ENCODE assay signal across 9 mouse cellular contexts in genomic region chr6:86077880-86078279, GRCm38 (mm10). TPM values are rescaled to one million over a fixed set of nuclear protein-coding genes. Genes with fewer than 3 reads are reported as not detected.
DNase-seq lines count a peak whose midpoint lies in the region; ATAC-seq and TF ChIP-seq lines count a peak whose summit lies in the region.
"Had no signal": no experiment of that assay in that cellular context is flagged by ENCODE, and none has a peak within 500 bp of the region (broad histone marks: within the 10 kb centered on the region; RNA-seq: fewer than 3 reads in every experiment).

No protein-coding gene starts in this region.

- H3K4me3 ChIP-seq in intestine, embryonic 15.5 days (replicated peaks): no peak overlapping the region
- H3K4me3 ChIP-seq in intestine, postnatal 0 days (ENCODE audit: low read depth, low read length): no peak overlapping the region
- H3K4me3 ChIP-seq in G1E (ENCODE audit: low read depth, low read length): peak overlapping the region; percentile 76
- peak overlapping the region; percentile 67 for H3K4me3 ChIP-seq in liver, postnatal 0 days (ENCODE audit: low read depth, low read length)

- no peaks in the 10 kb centered on the region for H3K27me3 ChIP-seq in intestine, embryonic 15.5 days (replicated peaks)
- no peaks in the 10 kb centered on the region for H3K27me3 ChIP-seq in intestine, postnatal 0 days (replicated peaks; ENCODE audit: control insufficient read depth, insufficient read depth, low read length)
- no peaks in the 10 kb centered on the region for H3K27me3 ChIP-seq in G1E (ENCODE audit: insufficient read depth, low read length)
- H3K27me3 ChIP-seq in liver, postnatal 0 days (ENCODE audit: insufficient read depth, low read length): no peaks in the 10 kb centered on the region

- DNase-seq in G1E (ENCODE audit: low spot score): peak; percentile 54
- peak; percentile 94 for DNase-seq in c-Kit-positive CD71-positive TER-119-positive erythroid progenitor cells, embryonic 14.5 days (ENCODE audit: low spot score)
- peak; percentile 70 for DNase-seq in liver, postnatal 0 days
- DNase-seq in frontal cortex, postnatal 14 days (ENCODE audit: low spot score in 2 of 2): no peak
- DNase-seq in right cerebral cortex, postnatal 10 days (ENCODE audit: low spot score in 2 of 2): no peak
- DNase-seq: cerebellum, adult 2 months; lung, adult 18-20 months had no signal

- H3K27ac ChIP-seq in intestine, embryonic 15.5 days: no peak overlapping the region
- H3K27ac ChIP-seq in intestine, postnatal 0 days (ENCODE audit: low read depth, low read length): no peak overlapping the region
- H3K27ac ChIP-seq in liver, postnatal 0 days (ENCODE audit: low read depth): peak overlapping the region; percentile 83

- peak; percentile 98 for TF ChIP-seq EP300 in liver, postnatal 0 days (IDR thresholded peaks at IDR 0.05; ENCODE audit: low read depth)

- no peak for TF ChIP-seq CTCF in intestine, postnatal 0 days (IDR thresholded peaks at IDR 0.05; ENCODE audit: low read depth)
- no peak for TF ChIP-seq CTCF in G1E (IDR thresholded peaks at IDR 0.05; ENCODE audit: low read depth, low read length)
- no peak for TF ChIP-seq CTCF in liver, postnatal 0 days (IDR thresholded peaks at IDR 0.05; ENCODE audit: low read depth)

- H3K9me3 ChIP-seq in intestine, embryonic 15.5 days: no peaks in the 10 kb centered on the region
- no peaks in the 10 kb centered on the region for H3K9me3 ChIP-seq in intestine, postnatal 0 days (ENCODE audit: control insufficient read depth)
- H3K9me3 ChIP-seq in G1E (replicated peaks): peaks cover 8% of the 10 kb centered on the region
- no peaks in the 10 kb centered on the region for H3K9me3 ChIP-seq in liver, postnatal 0 days (ENCODE audit: low read length)

- no peak overlapping the region for H3K9ac ChIP-seq in intestine, embryonic 15.5 days
- H3K9ac ChIP-seq in intestine, postnatal 0 days (ENCODE audit: low read depth, low read length): no peak overlapping the region
- peak overlapping the region; percentile 73 for H3K9ac ChIP-seq in liver, postnatal 0 days (replicated peaks)

- ATAC-seq in intestine, embryonic 15.5 days: peak; percentile 77; the same call in 1 of the 2 replicates
- no peak for ATAC-seq in intestine, postnatal 0 days
- peak; percentile 55 for ATAC-seq in G1E (ENCODE audit: extremely low read depth, insufficient number of reproducible peaks, low FRiP score, poor library complexity, severe bottlenecking)
- ATAC-seq in liver, postnatal 0 days: peak; percentile 93

- 61% methylated on average over 5 of the region's 5 CpGs for WGBS in intestine, embryonic 15.5 days
- WGBS in intestine, postnatal 0 days: 58% methylated on average over 5 of the region's 5 CpGs
- WGBS in liver, postnatal 0 days (ENCODE audit: insufficient replicate concordance): 40% methylated on average over 5 of the region's 5 CpGs

- H3K4me1 ChIP-seq in intestine, embryonic 15.5 days (replicated peaks): no peaks in the 10 kb centered on the region
- no peaks in the 10 kb centered on the region for H3K4me1 ChIP-seq in intestine, postnatal 0 days (replicated peaks; ENCODE audit: control insufficient read depth, insufficient read depth, low read length)
- peaks cover 96% of the 10 kb centered on the region for H3K4me1 ChIP-seq in G1E (ENCODE audit: insufficient read depth, low read depth, low read length)
- H3K4me1 ChIP-seq in liver, postnatal 0 days (ENCODE audit: insufficient read depth): peaks cover 40% of the 10 kb centered on the region

- H3K36me3 ChIP-seq in intestine, embryonic 15.5 days: no peaks in the 10 kb centered on the region
- H3K36me3 ChIP-seq in intestine, postnatal 0 days (ENCODE audit: control insufficient read depth, insufficient read depth): no peaks in the 10 kb centered on the region
- H3K36me3 ChIP-seq in G1E (replicated peaks): peaks cover 33% of the 10 kb centered on the region
- peaks cover 1% of the 10 kb centered on the region for H3K36me3 ChIP-seq in liver, postnatal 0 days (replicated peaks; ENCODE audit: insufficient read depth, low read length)

- no peak overlapping the region for H3K4me2 ChIP-seq in intestine, embryonic 15.5 days (replicated peaks)
- no peak overlapping the region for H3K4me2 ChIP-seq in intestine, postnatal 0 days (replicated peaks; ENCODE audit: low read depth)
- peak overlapping the region; percentile 78 for H3K4me2 ChIP-seq in liver, postnatal 0 days (ENCODE audit: low read depth, low read length)

RNA-seq across cellular contexts. Expression of gene Add2, which starts 49.4 kb away (rescaled TPM):
- polyA plus RNA-seq in intestine, embryonic 15.5 days (2015; fragmentation: Nextera tagmentation; extraction: Ambion mirVana): 7.6 and 8.6 TPM in 2 replicates
- polyA plus RNA-seq in intestine, postnatal 0 days (2015; fragmentation: Nextera tagmentation; extraction: Ambion mirVana): 2.0 and 2.1 TPM in 2 replicates
- total RNA-seq in G1E (2014; fragmentation: Nextera tagmentation) (43.2 and 82.9 TPM in 2 replicates), G1E (2017) (106 and 121 TPM in 2 replicates)
- polyA plus RNA-seq in G1E (2012): 114 and 125 TPM in 2 replicates
- 22.0 and 28.1 TPM in 2 replicates for polyA plus RNA-seq in liver, postnatal 0 days (2015; fragmentation: Nextera tagmentation; extraction: Ambion mirVana)

Comparison
In these comparisons a context has a peak if more than half of its experiments do, and no peak if none do; other contexts are left out.
1. H3K4me3 ChIP-seq: peak in G1E (single experiment) and liver, postnatal 0 days (single experiment); none in intestine, embryonic 15.5 days (single experiment) and intestine, postnatal 0 days (single experiment).
2. DNase-seq: peak in G1E (single experiment), c-Kit-positive CD71-positive TER-119-positive erythroid progenitor cells, embryonic 14.5 days (single experiment) and liver, postnatal 0 days (single experiment); none in frontal cortex, postnatal 14 days (0 of 2) and right cerebral cortex, postnatal 10 days (0 of 2).